Mouse (Mus musculus) G1E (cell line): ENCODE data around the gene Cutc.

ENCODE experiments used
- CTCF ChIP-seq: IDR thresholded peaks from 2 replicates; pipeline ENCODE4 v1.5.1; 2012; ENCODE audit warnings: low read depth, low read length, inconsistent platforms, mixed read lengths
- GATA1 ChIP-seq: IDR thresholded peaks from 2 replicates; pipeline ENCODE4 v1.6.1; 2012; ENCODE audit warnings: borderline replicate concordance, low read length, inconsistent platforms, mixed read lengths
- GATA2 ChIP-seq: IDR thresholded peaks from 2 replicates; pipeline ENCODE4 v1.6.1; 2012; ENCODE audit warnings: low read depth, low read length, inconsistent platforms, borderline replicate concordance
- POLR2AphosphoS5 ChIP-seq: IDR thresholded peaks from 2 replicates; pipeline ENCODE4 v1.6.1; 2012; ENCODE audit warnings: low read depth, low read length, inconsistent platforms; ENCODE audit not compliant: insufficient replicate concordance
- TAL1 ChIP-seq: conservative IDR thresholded peaks from 2 replicates; pipeline ENCODE4 v1.6.1; 2012; ENCODE audit warnings: low read depth, low read length, inconsistent platforms, mixed read lengths

DNA sequence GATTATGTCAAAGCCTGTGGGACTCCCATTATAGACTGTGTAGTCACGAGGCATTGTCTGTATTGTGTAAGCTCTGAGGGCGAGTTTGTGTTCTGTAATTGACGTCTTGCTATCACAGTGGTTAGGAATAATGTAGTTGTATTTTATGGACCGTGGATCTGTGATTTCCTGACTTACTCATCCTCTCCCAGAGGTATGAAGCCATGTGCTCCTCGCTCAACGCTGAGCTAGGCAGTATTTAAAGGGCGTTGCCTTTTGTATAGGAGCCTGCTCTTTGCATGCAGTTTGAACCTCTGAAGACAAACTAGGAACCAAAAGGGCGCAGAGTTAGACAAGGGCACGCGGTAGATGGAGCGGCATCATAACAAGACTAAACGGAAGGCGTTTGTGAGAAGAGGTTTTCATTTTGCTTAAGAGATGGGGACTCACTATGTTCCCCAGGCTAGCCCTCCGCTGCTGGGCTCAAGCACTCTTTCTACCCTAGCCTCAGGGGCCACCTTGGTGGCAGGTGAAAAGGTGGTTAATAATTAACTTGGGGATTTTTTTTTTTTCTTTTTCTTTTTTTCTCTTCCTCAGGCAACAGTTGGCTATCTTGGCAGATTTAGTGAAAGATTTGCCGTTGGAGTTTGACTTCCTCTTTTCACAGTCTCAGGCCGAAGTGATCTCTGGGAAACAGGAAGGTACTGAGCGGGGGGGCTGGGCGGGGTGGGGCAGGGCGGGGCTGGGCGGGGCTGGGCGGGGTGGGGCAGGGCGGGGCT, 41.5 kb upstream of the Cutc start:
- TF ChIP-seq TAL1 (no peak), POLR2AphosphoS5 (no peak), CTCF (no peak), GATA1 (no peak), GATA2 (no peak)
